Mouse (Mus musculus) embryonic fibroblast, embryonic 13.5 days (primary cell): ENCODE results near the gene Rab8b.

ENCODE experiments used
- CTCF ChIP-seq: IDR thresholded peaks from 2 replicates; pipeline ENCODE4 v1.5.1; 2011; ENCODE audit warnings: mild to moderate bottlenecking, control low read depth, low read length, moderate library complexity, borderline replicate concordance; ENCODE audit not compliant: insufficient read depth
- POLR2A ChIP-seq: IDR thresholded peaks from 2 replicates; pipeline ENCODE4 v1.6.1; 2011; ENCODE audit warnings: low read depth, mild to moderate bottlenecking, control low read depth, low read length, moderate library complexity

GRCm38 (mm10) chr9:66883500-66883899 lies 36.0 kb downstream of the Rab8b start:
- TF ChIP-seq POLR2A (no peak), CTCF (no peak)
